Mouse (Mus musculus) E14TG2a.4 (cell line): ENCODE data around the gene Hist1h2bb.
"Not testable (repeated sequence)": the region's sequence is repeated elsewhere in the genome, so short reads cannot be mapped to it uniquely, and the experiment has no call there.

Experiments used
- H3K27me3 ChIP-seq: 2 replicates; pipeline ENCODE4 v1.6.1; 2014; ENCODE audit warnings: low read length, control low read depth; ENCODE audit not compliant: insufficient read depth
- H3K36me3 ChIP-seq: 2 replicates; pipeline ENCODE4 v1.6.1; 2014; ENCODE audit warnings: low read length, control low read depth; ENCODE audit not compliant: insufficient read depth
- H3K4me1 ChIP-seq: replicated peaks from 2 replicates; pipeline ENCODE4 v1.6.1; 2014; ENCODE audit warnings: low read depth, low read length, control low read depth
- H3K4me3 ChIP-seq: replicated peaks from 2 replicates; pipeline ENCODE4 v1.5.1; 2014; ENCODE audit warnings: mild to moderate bottlenecking, low read length
- H3K9me3 ChIP-seq: 2 replicates; pipeline ENCODE4 v1.6.1; 2014; ENCODE audit warnings: low read length, control low read depth
- CTCF ChIP-seq: conservative IDR thresholded peaks from 2 replicates; pipeline ENCODE4 v1.5.1; 2014; ENCODE audit warnings: low read length
- NANOG ChIP-seq: IDR thresholded peaks from 2 replicates; pipeline ENCODE4 v1.6.1; 2014; ENCODE audit warnings: borderline replicate concordance, low read length, mixed read lengths
- POU5F1 ChIP-seq: IDR thresholded peaks from 2 replicates; pipeline ENCODE4 v1.6.1; 2014; ENCODE audit warnings: low read length, borderline replicate concordance

Hist1h2bb gene

DNA sequence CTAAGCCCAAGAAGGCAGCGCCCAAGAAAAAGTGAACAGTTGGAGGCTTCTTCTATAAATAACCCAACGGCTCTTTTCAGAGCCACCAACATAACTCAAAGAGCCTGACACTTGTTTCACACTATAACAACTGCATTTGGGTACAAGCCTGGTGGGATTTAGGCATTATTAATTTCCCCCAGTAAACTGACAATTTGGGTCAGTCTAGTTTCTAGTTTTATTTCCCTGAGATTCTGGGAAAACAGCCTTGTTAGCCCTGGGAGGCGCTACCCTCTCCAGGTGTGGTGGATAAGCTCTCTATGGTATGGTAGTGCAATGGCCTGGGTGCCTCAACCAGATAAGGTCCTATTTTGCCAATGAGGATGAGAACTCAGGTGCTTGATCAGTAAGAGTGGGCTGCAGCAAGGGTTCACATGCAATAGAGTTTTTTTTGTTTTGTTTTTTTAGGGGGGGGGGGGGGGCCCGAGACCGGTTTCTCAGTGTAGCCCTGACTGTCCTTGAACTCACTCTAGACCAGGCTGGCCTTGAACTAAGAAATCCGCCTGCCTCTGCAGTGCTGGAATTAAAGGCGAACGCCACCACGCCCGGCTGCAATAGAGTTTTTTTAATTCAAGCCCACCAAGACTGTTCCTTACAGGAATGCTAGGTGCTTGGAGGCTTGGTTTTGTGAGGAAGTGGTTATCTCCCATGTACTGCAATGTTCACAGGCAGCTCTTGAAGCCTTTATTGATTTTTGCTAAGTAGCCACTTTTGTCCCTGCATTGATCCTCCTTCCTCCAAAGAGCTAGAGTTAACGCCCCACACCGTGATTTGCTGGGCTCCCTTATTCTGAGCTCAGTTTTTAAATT is 18.0 kb downstream of the Hist1h2bb start:
- H3K4me3 ChIP-seq: peak overlapping the region; percentile 79

DNA sequence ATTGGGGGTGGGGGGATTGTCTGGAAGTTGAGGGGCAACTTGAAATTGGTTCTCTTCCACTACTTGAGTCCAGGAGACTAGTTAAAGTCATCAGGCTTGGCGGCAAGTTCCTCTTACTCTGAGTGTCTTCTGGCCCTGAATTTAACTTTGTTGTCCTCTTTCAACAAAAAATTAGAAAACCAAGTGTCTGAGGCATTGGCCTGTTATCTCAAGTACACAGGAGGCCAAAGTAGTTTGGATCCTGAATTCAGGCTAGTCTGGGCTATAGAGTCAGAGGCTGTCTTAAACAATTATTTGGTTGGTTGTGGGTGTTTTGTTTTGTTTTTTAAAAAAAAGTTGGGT is 18.6 kb downstream of the Hist1h2bb start:
- TF ChIP-seq POU5F1 (no peak), NANOG (no peak), CTCF (no peak)
- no peaks in the 10 kb centered on the region for H3K9me3 ChIP-seq

More for the DNA sequence above, 18.0 kb downstream of the Hist1h2bb start:
- Histone ChIP-seq H3K4me1 (peaks cover 32% of the 10 kb centered on the region), H3K9me3 (no peaks in the 10 kb centered on the region), H3K27me3 (no peaks in the 10 kb centered on the region), H3K36me3 (no peaks in the 10 kb centered on the region)
- no peak for TF ChIP-seq NANOG
- TF ChIP-seq POU5F1: no peak
- no peak for TF ChIP-seq CTCF

DNA sequence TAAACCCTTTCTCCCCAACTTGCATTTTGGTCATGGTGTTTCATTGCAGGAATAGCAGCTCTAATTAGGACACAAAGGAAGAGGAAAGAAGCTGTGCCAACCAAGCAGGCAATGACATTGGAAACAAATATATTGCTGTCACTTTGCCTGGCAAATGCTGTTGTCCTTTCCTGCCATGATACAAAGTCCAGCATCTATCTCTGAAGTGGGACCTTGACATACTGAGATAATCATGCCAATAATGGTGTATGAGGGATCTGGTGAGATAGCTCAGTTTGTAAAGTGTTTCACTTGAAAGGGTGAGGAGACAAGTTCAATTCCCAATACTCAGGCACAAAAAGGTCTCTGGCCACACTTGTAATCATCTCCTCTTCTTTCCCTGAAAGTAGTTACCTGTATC is 20.2 kb downstream of the Hist1h2bb start:
- Histone ChIP-seq H3K4me1 (peaks cover 40% of the 10 kb centered on the region), H3K36me3 (no peaks in the 10 kb centered on the region), H3K27me3 (no peaks in the 10 kb centered on the region), H3K9me3 (no peaks in the 10 kb centered on the region), H3K4me3 (no peak overlapping the region)
- TF ChIP-seq POU5F1 (no peak), NANOG (no peak), CTCF (no peak)

More for the DNA sequence above, 18.6 kb downstream of the Hist1h2bb start:
- Histone ChIP-seq H3K4me3 (peak overlapping the region; percentile 79), H3K4me1 (peaks cover 28% of the 10 kb centered on the region), H3K27me3 (no peaks in the 10 kb centered on the region), H3K36me3 (no peaks in the 10 kb centered on the region)

DNA sequence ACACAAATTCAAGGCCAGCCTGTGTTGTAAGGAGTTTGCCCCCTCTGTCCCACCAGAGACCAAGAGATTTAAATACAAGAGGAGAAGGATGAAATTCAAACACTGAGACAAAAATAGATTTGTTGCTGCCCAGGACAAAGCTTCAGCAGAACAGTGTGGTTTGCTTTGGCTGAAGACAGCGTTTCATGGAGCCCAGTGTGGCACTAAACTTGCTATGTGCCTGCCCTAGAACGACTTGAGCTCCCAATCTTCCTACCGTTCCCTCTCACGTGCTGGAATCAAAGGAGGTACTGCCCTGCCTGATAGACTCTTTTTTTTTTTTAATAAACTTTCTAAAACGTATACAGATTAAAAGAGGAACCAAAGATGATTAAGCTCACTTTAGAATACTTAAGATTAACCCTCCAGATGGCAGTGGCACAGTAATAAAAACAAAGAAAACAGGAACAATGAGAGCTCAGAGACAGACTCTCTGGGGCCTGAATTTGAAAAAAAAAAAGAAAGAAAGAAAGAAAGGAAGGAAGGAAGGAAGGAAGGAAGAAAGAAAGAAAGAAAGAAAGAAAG is 22.4 kb downstream of the Hist1h2bb start:
- Histone ChIP-seq H3K4me3 (no peak overlapping the region), H3K36me3 (no peaks in the 10 kb centered on the region), H3K27me3 (no peaks in the 10 kb centered on the region), H3K4me1 (peaks cover 54% of the 10 kb centered on the region), H3K9me3 (no peaks in the 10 kb centered on the region)
- TF ChIP-seq CTCF (no peak), POU5F1 (no peak), NANOG (no peak)

- not testable (repeated sequence) for H3K27me3 ChIP-seq, H3K4me3 ChIP-seq
- H3K4me1 ChIP-seq: peaks cover 47% of the 10 kb centered on the region
These were observed 23.1 kb downstream of the Hist1h2bb start, which contains the start of gene Trim38 for GRCm38 (mm10) chr13:23769613-23770012. TSS of gene Trim38 (plus strand) at chr13:23769913.

DNA sequence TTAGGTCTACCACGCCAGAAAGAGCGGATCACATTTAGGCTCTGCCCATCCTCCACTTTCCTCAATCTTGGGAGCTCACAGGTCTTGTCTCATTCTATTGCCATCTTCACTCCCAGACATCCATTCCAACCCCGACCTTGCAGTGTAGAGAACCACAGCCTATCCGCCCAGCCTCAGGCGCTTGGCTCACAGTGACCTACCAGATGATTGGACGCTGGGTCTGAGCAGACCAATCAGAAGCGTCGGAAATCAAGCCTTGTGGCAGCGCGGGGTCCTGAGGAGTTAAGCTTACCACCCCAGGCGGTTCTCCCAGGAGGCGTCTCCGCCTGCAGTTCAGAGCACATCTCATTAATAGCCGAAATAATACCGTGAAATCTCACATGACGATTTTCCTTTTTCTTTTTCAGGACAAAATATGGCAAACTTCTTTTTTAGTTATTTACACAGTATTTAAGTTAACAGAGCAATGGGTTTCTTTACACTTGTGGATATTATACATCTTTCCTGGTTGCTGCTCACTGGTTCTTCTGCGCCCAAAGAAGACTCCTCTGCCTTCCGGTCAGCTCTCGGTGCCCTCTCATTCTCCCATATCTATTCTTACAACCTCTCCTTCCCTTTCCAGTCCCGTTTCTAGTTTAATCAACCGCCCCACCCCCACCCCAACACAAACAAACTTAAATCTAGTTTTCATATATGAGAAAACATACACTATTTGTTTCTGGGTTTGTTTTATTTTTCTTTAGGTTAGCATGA is 26.2 kb downstream of the Hist1h2bb start:
- H3K4me1 ChIP-seq: peaks cover 43% of the 10 kb centered on the region
- no peak for TF ChIP-seq NANOG
- TF ChIP-seq CTCF: no peak
- TF ChIP-seq POU5F1: no peak
- no peak overlapping the region for H3K4me3 ChIP-seq
- no peaks in the 10 kb centered on the region for H3K27me3 ChIP-seq
- H3K9me3 ChIP-seq: no peaks in the 10 kb centered on the region
- no peaks in the 10 kb centered on the region for H3K36me3 ChIP-seq

More at GRCm38 (mm10) chr13:23769613-23770012, 23.1 kb downstream of the Hist1h2bb start, which contains the start of gene Trim38:
- not testable (repeated sequence) for H3K9me3 ChIP-seq, H3K36me3 ChIP-seq

- Histone ChIP-seq H3K4me1 (peaks cover 25% of the 10 kb centered on the region), H3K27me3 (no peaks in the 10 kb centered on the region)
- TF ChIP-seq POU5F1 (no peak), CTCF (no peak), NANOG (no peak)
These were observed 31.8 kb downstream of the Hist1h2bb start for GRCm38 (mm10) chr13:23778339-23778738.

GRCm38 (mm10) chr13:23779025-23779424 is 32.5 kb downstream of the Hist1h2bb start:
- Histone ChIP-seq H3K9me3 (0 out of 2 replicates have a peak, but pooled peaks cover 3% of the 10 kb centered on the region), H3K4me3 (no peak overlapping the region), H3K4me1 (peaks cover 21% of the 10 kb centered on the region), H3K36me3 (no peaks in the 10 kb centered on the region), H3K27me3 (no peaks in the 10 kb centered on the region)
- no peak for TF ChIP-seq CTCF
- no peak for TF ChIP-seq POU5F1
- TF ChIP-seq NANOG: no peak

More at GRCm38 (mm10) chr13:23778339-23778738, 31.8 kb downstream of the Hist1h2bb start:
- Histone ChIP-seq H3K9me3 (0 out of 2 replicates have a peak, but pooled peaks cover 3% of the 10 kb centered on the region), H3K4me3 (no peak overlapping the region), H3K36me3 (no peaks in the 10 kb centered on the region)
